Mouse (Mus musculus): ENCODE measurements around the gene Ak1.

Ak1 gene

GRCm38 (mm10) chr2:32627266-32628043, 5.9 kb downstream of the Ak1 start:
- 58% methylated on average over 20 of the region's 20 CpGs for WGBS

GRCm38 (mm10) chr2:32628044-32628550, 6.5 kb downstream of the Ak1 start:
- WGBS, result 60% methylated on average over 4 of the region's 4 CpGs

GRCm38 (mm10) chr2:32628729-32629128, 7.2 kb downstream of the Ak1 start:
- WGBS, result 3% methylated on average over 5 of the region's 5 CpGs

GRCm38 (mm10) chr2:32629276-32629976, 7.9 kb downstream of the Ak1 start:
- 40% methylated on average over 9 of the region's 9 CpGs for WGBS

- WGBS, result 76% methylated on average over 8 of the region's 9 CpGs
These were observed 8.5 kb downstream of the Ak1 start for GRCm38 (mm10) chr2:32630036-32630435.

GRCm38 (mm10) chr2:32631046-32631445, 9.5 kb downstream of the Ak1 start:
- 86% methylated on average over 10 of the region's 10 CpGs for WGBS

GRCm38 (mm10) chr2:32631737-32632394, 10.3 kb downstream of the Ak1 start:
- 50% methylated on average over 7 of the region's 7 CpGs for WGBS

GRCm38 (mm10) chr2:32633660-32634059, 12.1 kb downstream of the Ak1 start:
- WGBS, result 60% methylated on average over 5 of the region's 5 CpGs

- WGBS, result 86% methylated on average over 10 of the region's 10 CpGs
These were observed 12.9 kb downstream of the Ak1 start for GRCm38 (mm10) chr2:32634277-32635105.

- 91% methylated on average over 7 of the region's 7 CpGs for WGBS
These were observed 15.1 kb downstream of the Ak1 start for GRCm38 (mm10) chr2:32636617-32637016.

GRCm38 (mm10) chr2:32637778-32638281, 16.3 kb downstream of the Ak1 start:
- WGBS, result 55% methylated on average over 11 of the region's 11 CpGs

GRCm38 (mm10) chr2:32639632-32640031, 18.1 kb downstream of the Ak1 start:
- WGBS, result 84% methylated on average over 1 of the region's 1 CpGs

GRCm38 (mm10) chr2:32640550-32641051, 19.0 kb downstream of the Ak1 start:
- 70% methylated on average over 6 of the region's 6 CpGs for WGBS

- WGBS, result 84% methylated on average over 5 of the region's 5 CpGs
These were observed 20.3 kb downstream of the Ak1 start for GRCm38 (mm10) chr2:32641810-32642209.

- WGBS, result 74% methylated on average over 7 of the region's 7 CpGs
These were observed 21.3 kb downstream of the Ak1 start for GRCm38 (mm10) chr2:32642813-32643212.

- WGBS, result 90% methylated on average over 9 of the region's 9 CpGs
These were observed 22.5 kb downstream of the Ak1 start for GRCm38 (mm10) chr2:32644083-32644482.

- WGBS, result 89% methylated on average over 8 of the region's 8 CpGs
These were observed 23.4 kb downstream of the Ak1 start for GRCm38 (mm10) chr2:32644799-32645475.

GRCm38 (mm10) chr2:32645647-32646046, 24.1 kb downstream of the Ak1 start:
- 71% methylated on average over 3 of the region's 3 CpGs for WGBS

- 64% methylated on average over 31 of the region's 31 CpGs for WGBS
These were observed 25.0 kb downstream of the Ak1 start, which contains the start of gene Eng for GRCm38 (mm10) chr2:32646379-32647056. Gene Eng, plus strand, starts transcription at chr2:32646595.

GRCm38 (mm10) chr2:32647366-32647765, 25.8 kb downstream of the Ak1 start:
- WGBS, result 73% methylated on average over 7 of the region's 7 CpGs

Data from cerebral cortex, adult 2 months (tissue).